Mouse (Mus musculus) E14TG2a.4 (cell line): ENCODE results near the gene Ctnnbl1.

Experiments
- CTCF ChIP-seq: conservative IDR thresholded peaks from 2 replicates; pipeline ENCODE4 v1.5.1; 2014; ENCODE audit warnings: low read length
- POU5F1 ChIP-seq: IDR thresholded peaks from 2 replicates; pipeline ENCODE4 v1.6.1; 2014; ENCODE audit warnings: low read length, borderline replicate concordance

- no peak for TF ChIP-seq CTCF
- TF ChIP-seq POU5F1 = no peak
Measured at GRCm38 (mm10) chr2:157927397-157927796, 190.2 kb downstream of the Ctnnbl1 start.
